Mouse (Mus musculus) granulocyte monocyte progenitor cell, adult 5-6 weeks (primary cell): ENCODE measurements at regions not wholly inside any gene's neighbourhood (a gene's known extent, or its start where the extent isn't known, plus 50 kb on each side); places are given as distances from the start of the nearest gene placed in this dataset.

Source experiments
- ATAC-seq: replicated peaks from 2 replicates; pipeline ENCODE4 v1.8.0; 2016; ENCODE audit warnings: mild to moderate bottlenecking, moderate TSS enrichment, inconsistent platforms; ENCODE audit not compliant: poor library complexity, severe bottlenecking

DNA sequence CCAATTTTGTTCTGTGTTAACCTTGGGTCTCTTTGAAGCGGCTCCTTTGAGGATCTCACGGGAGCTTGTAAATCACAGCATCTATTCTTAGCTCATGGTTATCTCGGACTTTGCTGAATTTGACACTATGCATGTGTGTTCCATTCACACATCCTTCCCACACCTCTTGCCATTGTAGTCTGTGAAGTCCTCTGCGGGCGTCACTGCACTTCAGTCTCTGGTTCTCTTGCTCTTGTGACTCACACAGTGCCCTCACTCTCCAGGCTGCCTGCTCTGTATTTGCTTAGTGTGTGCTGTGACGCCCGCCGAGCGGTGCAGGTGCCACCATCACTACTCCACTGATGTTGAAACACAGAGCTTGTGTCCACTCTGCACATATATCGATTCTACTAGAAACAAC, 1271.2 kb downstream of the Synb start:
- ATAC-seq: no peak

DNA sequence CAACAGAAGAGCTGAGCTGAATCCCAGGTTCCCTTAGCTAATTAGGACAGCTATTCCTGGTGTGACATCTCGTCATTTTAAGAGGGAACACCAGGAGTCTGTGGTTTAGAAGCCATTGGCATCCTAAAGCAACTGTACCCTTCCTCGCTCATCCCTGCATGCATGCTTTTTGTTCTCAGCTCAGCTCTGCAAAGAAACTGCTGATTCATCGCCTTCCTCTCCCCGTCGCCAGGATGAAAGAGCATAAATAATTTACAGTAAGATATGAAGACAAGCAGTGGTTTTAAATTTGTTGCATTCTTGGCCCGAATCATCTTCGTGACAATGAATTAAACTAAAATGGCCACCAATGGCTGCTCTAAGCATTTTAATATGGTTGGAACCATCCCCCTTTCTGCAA, 1272.9 kb downstream of the Synb start:
- ATAC-seq: no peak

DNA sequence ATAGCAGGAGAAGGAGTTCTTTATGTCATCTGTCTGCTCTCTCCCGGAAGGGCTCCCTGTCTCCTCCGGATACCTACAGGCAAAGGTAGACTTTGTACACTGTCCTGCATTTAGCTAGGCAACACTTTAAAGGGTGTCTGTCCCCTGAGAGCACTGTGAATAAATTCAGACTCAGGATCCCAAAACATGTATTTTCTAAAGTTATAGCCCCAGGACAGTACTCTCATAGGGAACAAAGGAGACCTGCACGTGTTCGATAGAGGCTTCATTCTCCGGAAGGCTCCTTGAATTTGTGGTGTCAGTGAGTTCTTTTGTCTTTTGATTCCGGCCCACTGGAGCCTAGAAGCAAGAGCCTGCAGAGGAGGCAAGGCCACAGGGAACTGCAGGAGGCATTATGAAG, 1273.3 kb downstream of the Synb start:
- no peak for ATAC-seq

DNA sequence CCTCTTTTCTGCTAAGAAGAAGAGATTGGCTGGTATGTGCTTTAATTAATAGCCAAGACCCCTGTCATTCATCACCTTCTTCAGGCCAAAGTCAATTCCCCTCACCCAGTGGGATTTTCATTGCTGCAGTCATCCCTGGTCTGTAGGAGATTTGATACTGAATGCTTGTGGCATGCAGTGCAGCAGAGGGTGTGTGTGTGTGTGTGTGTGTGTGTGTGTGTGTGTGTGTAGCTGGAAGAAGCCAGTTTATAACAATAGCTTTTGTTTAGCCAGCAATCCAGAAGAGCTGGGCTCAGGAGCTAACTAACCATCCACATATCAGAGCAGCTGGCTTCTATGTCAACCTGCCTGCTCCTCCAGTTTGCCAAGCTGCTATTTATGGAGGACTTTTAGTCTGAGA, 1275.4 kb downstream of the Synb start:
- no peak for ATAC-seq

DNA sequence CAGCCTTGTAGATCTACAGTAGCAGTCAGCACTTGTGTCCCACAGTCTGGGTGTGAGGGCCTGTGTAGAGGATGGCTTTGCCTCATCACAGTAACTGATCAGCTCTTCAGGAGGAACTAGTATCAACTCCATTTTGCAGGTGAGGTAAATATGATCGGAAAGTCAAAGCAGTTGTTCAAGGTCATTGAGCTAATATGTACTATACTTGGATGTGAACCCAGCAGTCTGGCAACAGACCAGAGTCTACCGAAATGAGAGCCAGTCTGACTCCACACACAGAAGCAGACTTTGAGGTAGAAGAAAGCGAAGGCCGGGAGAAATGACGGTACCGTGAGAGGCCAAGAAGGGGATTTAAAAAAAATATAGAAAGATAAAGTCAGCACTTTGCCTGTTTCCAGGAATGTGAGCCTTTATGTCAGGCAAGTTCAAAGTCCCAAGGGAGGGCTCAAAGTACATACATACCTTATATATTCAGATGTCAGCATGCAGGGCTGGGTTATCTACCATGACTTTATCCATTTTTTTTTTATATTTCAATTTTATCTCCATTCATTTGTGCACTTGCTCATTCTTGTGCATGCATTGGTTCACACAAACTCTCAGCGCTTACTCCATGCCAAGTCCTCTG, 1297.2 kb downstream of the Synb start:
- no peak for ATAC-seq

DNA sequence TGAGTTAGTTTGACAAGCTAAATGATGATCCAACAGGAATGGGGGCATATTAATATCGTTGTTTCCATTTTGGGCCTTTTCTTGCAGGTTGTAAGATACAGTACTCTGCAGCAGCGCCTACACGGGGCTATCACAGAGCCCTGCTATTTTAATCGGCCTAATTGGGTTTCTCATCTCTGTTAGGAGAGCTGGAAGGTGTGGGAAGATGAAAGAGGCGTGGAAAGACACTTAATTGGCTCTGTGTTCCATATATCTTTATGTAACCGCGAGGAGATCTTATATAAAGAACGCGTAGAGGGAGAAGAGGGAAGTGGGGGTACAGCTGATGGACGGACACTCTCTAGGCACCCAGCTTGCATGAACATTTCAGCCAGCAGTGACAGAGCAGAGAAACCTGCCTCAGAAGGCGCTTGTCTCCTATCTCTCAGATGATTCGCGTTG, 1300.5 kb downstream of the Synb start:
- ATAC-seq: no peak

DNA sequence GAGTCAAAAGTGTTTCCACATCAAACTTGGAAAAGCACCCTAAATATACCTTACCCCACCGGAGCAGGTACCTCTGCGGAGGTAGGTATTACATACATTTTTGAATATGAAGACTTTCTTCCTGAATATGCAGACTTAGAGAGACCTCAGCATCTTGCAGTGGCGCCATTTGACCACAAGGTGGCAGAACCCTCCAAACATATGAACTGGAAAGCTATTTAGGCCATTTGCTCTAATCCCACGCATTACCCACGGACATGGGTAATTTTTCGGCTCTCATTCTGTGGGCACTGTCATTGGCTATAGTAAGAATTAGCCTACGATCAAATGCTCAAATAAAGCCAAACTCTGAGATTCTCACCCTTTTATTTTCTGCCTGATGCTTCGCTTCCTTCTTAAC, 1301.0 kb downstream of the Synb start:
- peak; percentile 74 for ATAC-seq

DNA sequence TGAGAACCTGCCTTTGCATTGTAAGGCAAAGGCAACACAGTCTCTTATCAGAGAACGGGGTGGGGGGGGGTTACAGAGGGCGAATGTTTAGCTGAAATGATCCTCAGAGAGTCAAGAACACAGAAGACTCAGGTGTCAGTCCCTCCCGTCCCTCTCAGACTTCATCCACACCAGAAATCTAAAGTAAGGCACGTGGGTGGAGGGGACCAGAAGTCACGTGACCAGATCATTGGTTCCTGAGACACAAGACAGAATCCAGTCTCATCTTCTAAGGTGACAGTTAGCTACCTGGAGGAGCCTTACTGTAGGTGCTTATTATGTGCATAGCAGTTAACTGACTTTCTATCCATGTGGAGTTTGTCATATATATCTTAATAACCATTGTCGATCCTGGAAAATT, 1302.0 kb downstream of the Synb start:
- no peak for ATAC-seq

DNA sequence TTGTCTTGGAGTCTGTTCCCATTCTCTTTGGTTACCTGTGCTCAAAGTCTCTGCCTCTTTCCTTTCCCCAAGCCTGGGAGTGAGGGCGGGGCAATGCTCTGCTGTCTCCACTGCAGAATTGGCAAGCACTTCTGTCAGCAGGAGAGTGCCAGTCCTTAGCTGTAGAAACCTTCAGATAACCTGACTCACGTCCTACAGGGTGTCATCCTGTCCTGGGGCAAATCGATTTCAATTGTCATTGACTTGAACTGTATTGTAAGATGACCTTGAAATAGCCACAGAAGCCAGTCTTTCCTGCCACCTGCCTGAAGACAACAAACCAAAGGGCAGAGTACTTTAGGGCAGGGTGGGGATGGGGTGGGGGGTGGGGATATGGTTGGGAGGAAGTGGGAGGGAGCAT, 1303.8 kb downstream of the Synb start:
- ATAC-seq: no peak
